Mouse (Mus musculus): ENCODE results near the gene Epgn.

DNA sequence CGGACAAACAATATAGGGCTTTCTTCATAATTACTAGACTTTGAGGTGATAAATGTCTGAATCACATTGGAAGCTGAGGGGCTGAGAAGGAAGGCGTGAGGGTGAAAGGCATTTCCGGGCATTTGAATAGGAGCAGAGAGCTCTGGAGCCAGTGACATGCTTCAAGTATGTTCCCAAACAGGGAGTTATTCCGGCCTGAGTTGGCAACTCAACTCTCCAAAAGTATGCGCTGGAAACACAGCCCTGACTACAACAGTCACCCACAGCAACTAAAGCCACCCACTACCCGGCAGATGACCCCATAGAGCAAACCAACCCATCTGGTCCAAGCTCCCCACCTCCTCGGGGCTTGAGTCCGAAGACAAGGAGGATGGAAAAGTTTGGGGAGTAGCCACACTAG is 46.8 kb downstream of the Epgn start:
- TF ChIP-seq CHD2 (IDR thresholded peaks at IDR 0.05; ENCODE audit: low read depth, low read length): no peak
- TF ChIP-seq ZC3H11A (IDR thresholded peaks at IDR 0.05; ENCODE audit: borderline replicate concordance, low read depth, low read length): no peak
- no peak for TF ChIP-seq MAFK (IDR thresholded peaks at IDR 0.05; ENCODE audit: insufficient read depth, low read depth, low read length)
- TF ChIP-seq HCFC1 (IDR thresholded peaks at IDR 0.05; ENCODE audit: borderline replicate concordance, insufficient read depth, low read length): no peak
